Mouse (Mus musculus) cerebellum, adult 2 months (tissue): ENCODE measurements at regions not wholly inside any gene's neighbourhood (a gene's known extent, or its start where the extent isn't known, plus 50 kb on each side); places are given as distances from the start of the nearest gene placed in this dataset.

Experiments
- CTCF ChIP-seq: fragments of 200-500 bp; IDR thresholded peaks from 2 replicates; pipeline ENCODE4 v1.5.1; 2011; ENCODE audit warnings: low read depth, mild to moderate bottlenecking, control low read depth, low read length, moderate library complexity, borderline replicate concordance; ENCODE audit not compliant: insufficient read depth
- POLR2A ChIP-seq: fragments of 200-500 bp; IDR thresholded peaks from 2 replicates; pipeline ENCODE4 v1.6.1; 2011; ENCODE audit warnings: low read length, control low read depth, borderline replicate concordance; ENCODE audit not compliant: insufficient read depth

GRCm38 (mm10) chr1:183792230-183792813 is 220.8 kb upstream of the Dusp10 start:
- TF ChIP-seq CTCF (no peak), POLR2A (no peak)
